Mouse (Mus musculus): ENCODE results near the gene Hoxa3.

GRCm38 (mm10) chr6:52239625-52240388, 26.7 kb upstream of the Hoxa3 start:
- TF ChIP-seq CTCF (IDR thresholded peaks at IDR 0.05) (no peak), POLR2A (IDR thresholded peaks at IDR 0.05; ENCODE audit: insufficient read depth, low read depth, low read length) (no peak), EP300 (IDR thresholded peaks at IDR 0.05; ENCODE audit: insufficient read depth, low read depth, low read length) (no peak)

Measured in heart, adult 2 months (tissue).